Mouse (Mus musculus) kidney, adult 2 months (tissue): ENCODE data around the gene Relch.

Source experiments
- CTCF ChIP-seq: fragments of 200-500 bp; conservative IDR thresholded peaks from 2 replicates; pipeline ENCODE4 v1.5.1; 2011; ENCODE audit warnings: low read depth, mild to moderate bottlenecking, control low read depth, low read length, moderate library complexity, mixed read lengths; ENCODE audit not compliant: insufficient read depth, insufficient read length
- POLR2A ChIP-seq: fragments of 200-500 bp; IDR thresholded peaks from one replicate; pipeline ENCODE4 v1.6.1; 2011; ENCODE audit warnings: low read depth, low read length, control low read depth

DNA sequence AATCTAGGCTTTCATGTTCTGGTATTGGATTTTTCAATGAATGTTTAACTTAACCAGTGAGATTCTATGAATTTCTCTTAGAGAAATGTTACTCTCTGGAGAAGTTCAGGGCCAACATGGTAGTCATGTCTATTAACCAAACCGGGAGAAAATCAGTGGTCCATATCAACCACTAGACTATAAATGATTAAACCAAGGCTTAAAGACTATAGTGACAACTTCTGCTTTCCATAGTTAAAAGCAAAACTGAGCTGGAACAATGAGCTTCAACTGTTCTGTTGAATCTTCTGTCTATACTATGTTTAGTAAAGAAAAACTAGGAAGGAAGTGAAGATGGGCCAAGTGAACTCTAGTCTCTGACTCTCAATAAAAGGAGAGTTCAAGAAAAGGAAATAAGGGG lies 82.8 kb downstream of the Relch start:
- TF ChIP-seq CTCF (no peak), POLR2A (no peak)
